Mouse (Mus musculus): Measurements from ENCODE around the gene Nkain4. TPM values are rescaled to one million over a fixed set of nuclear protein-coding genes. Genes with fewer than 3 reads are reported as not detected.

Nkain4 gene
- polyA plus RNA-seq, 1 experiment from 2014 or later = 7.8 TPM

DNA sequence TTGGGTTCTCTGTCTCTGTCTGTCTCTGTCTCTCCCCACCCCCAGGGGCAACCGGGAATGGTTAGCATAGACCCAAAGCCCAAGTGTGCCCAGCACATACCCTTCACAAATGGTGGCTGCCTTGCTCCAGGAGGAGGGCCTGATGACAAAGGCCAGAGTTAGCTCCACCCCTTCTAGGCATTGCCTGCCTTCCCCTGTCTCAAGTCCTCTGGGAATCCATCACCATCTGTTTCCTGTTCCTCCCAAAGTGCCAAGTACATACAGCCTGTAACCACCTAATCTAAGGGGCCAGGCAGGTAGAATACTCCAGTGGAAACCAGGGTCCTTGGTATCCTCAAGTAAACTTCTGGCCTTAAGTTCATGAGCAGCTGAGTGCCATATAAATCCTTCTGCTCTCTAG, 22.1 kb downstream of the Nkain4 start:
- no peak for ATAC-seq (ENCODE audit: insufficient number of reproducible peaks, low FRiP score, low TSS enrichment, low read depth)
- Histone ChIP-seq H3K36me3 (ENCODE audit: control insufficient read depth, insufficient read depth, low read length) (no peaks in the 10 kb centered on the region), H3K9ac (ENCODE audit: low read length) (no peak overlapping the region), H3K4me2 (ENCODE audit: low read depth, severe bottlenecking) (no peak overlapping the region), H3K27ac (replicated peaks; ENCODE audit: low read depth, low read length) (no peak overlapping the region), H3K4me1 (ENCODE audit: control insufficient read depth, insufficient read depth, low read length) (no peaks in the 10 kb centered on the region), H3K27me3 (ENCODE audit: control insufficient read depth, insufficient read depth, low read length) (no peaks in the 10 kb centered on the region), H3K4me3 (ENCODE audit: low read depth, low read length) (no peak overlapping the region), H3K9me3 (ENCODE audit: control insufficient read depth, low read length) (no peaks in the 10 kb centered on the region)
- WGBS = 60% methylated on average over 1 of the region's 1 CpGs
- no peak for DNase-seq (ENCODE audit: low spot score)

DNA sequence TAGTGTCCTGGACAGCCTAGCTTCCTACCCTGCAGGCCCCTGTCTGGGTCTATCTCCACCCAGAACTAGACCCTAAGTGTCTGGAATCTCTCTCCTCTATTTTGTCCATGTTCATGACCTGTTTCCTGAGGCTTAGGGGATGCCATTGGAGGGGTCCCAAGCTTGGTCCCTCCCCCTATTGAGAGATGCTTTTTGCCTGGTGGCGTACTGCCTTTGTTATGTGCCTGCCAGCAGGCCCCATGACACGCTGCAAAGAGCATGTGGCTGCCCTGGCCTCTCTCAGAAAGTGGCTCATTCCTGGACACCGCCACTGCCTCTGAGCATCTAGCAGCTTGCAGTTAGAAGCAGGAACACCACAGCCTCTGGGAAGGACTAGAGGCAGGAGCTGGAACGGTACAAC, 25.8 kb downstream of the Nkain4 start, which contains the start of gene Birc7:
Gene Birc7, plus strand, starts transcription at position 301 of the 400 bp plus-strand sequence.
- no peak for ATAC-seq (ENCODE audit: insufficient number of reproducible peaks, low FRiP score, low TSS enrichment, low read depth)
- Histone ChIP-seq H3K27ac (replicated peaks; ENCODE audit: low read depth, low read length) (no peak within 1 kb of the TSS), H3K9me3 (ENCODE audit: control insufficient read depth, low read length) (no peaks in the 10 kb centered on the region), H3K4me1 (ENCODE audit: control insufficient read depth, insufficient read depth, low read length) (no peaks in the 10 kb centered on the region), H3K36me3 (ENCODE audit: control insufficient read depth, insufficient read depth, low read length) (no peaks in the 10 kb centered on the region), H3K4me2 (ENCODE audit: low read depth, severe bottlenecking) (no peak within 1 kb of the TSS), H3K27me3 (ENCODE audit: control insufficient read depth, insufficient read depth, low read length) (no peaks in the 10 kb centered on the region), H3K4me3 (ENCODE audit: low read depth, low read length) (no peak within 1 kb of the TSS), H3K9ac (ENCODE audit: low read length) (no peak within 1 kb of the TSS)
- DNase-seq (ENCODE audit: low spot score) = no peak
- 66% methylated on average over 4 of the region's 4 CpGs for WGBS

DNA sequence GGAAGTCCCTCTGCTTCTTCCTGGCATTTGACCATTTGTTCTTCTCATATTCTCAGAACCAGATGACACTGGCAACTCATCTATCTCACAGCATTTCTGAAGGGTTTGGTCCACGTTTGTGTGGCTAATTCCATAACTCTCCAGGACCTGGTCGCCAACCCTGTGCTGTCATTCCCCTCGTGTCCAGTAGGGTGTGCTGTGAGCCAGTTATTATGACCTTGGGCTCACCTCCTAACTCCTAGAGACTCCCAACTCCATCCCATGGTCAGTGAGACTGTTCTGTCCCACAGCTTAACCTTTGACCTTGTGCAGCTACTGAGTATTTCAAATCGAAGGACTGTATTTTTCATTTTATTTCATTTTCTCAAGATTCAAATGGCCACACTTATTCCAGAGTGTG, 29.3 kb downstream of the Nkain4 start:
- 6% methylated on average over 4 of the region's 4 CpGs for WGBS
- no peak for ATAC-seq (ENCODE audit: insufficient number of reproducible peaks, low FRiP score, low TSS enrichment, low read depth)
- H3K4me2 ChIP-seq (ENCODE audit: low read depth, severe bottlenecking) = no peak overlapping the region
- no peaks in the 10 kb centered on the region for H3K36me3 ChIP-seq (ENCODE audit: control insufficient read depth, insufficient read depth, low read length)
- no peaks in the 10 kb centered on the region for H3K27me3 ChIP-seq (ENCODE audit: control insufficient read depth, insufficient read depth, low read length)
- no peak overlapping the region for H3K9ac ChIP-seq (ENCODE audit: low read length)
- peak; percentile 80 for DNase-seq (ENCODE audit: low spot score)
- H3K27ac ChIP-seq (replicated peaks; ENCODE audit: low read depth, low read length) = no peak overlapping the region
- no peaks in the 10 kb centered on the region for H3K9me3 ChIP-seq (ENCODE audit: control insufficient read depth, low read length)
- no peaks in the 10 kb centered on the region for H3K4me1 ChIP-seq (ENCODE audit: control insufficient read depth, insufficient read depth, low read length)
- no peak overlapping the region for H3K4me3 ChIP-seq (ENCODE audit: low read depth, low read length)

DNA sequence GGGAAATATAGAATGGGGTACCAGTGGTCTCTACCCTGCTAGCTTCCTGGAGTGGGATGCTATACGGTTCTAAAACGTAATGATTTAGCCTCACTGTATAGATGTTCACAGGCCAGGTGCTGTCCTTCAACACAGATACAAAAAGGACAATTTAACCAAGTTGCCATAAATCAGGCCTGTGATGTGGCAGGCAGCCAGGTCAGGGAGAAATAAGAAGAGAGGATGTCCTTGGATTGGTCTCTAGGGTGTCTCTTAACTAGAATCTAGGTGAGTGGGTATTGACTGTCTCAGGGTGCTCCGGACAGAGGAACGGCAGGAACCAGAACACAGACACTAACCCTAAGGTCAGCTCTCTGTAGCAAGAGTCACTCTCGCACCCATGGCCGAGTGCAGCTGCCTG, 31.8 kb downstream of the Nkain4 start:
- Histone ChIP-seq H3K27me3 (ENCODE audit: control insufficient read depth, insufficient read depth, low read length) (no peaks in the 10 kb centered on the region), H3K9ac (ENCODE audit: low read length) (no peak overlapping the region), H3K27ac (replicated peaks; ENCODE audit: low read depth, low read length) (no peak overlapping the region), H3K4me1 (ENCODE audit: control insufficient read depth, insufficient read depth, low read length) (no peaks in the 10 kb centered on the region), H3K4me3 (ENCODE audit: low read depth, low read length) (no peak overlapping the region), H3K4me2 (ENCODE audit: low read depth, severe bottlenecking) (no peak overlapping the region), H3K36me3 (ENCODE audit: control insufficient read depth, insufficient read depth, low read length) (peaks cover under 1% of the 10 kb centered on the region), H3K9me3 (ENCODE audit: control insufficient read depth, low read length) (no peaks in the 10 kb centered on the region)
- ATAC-seq (ENCODE audit: insufficient number of reproducible peaks, low FRiP score, low TSS enrichment, low read depth) (no peak), DNase-seq (ENCODE audit: low spot score) (no peak)
- WGBS = 87% methylated on average over 6 of the region's 6 CpGs

DNA sequence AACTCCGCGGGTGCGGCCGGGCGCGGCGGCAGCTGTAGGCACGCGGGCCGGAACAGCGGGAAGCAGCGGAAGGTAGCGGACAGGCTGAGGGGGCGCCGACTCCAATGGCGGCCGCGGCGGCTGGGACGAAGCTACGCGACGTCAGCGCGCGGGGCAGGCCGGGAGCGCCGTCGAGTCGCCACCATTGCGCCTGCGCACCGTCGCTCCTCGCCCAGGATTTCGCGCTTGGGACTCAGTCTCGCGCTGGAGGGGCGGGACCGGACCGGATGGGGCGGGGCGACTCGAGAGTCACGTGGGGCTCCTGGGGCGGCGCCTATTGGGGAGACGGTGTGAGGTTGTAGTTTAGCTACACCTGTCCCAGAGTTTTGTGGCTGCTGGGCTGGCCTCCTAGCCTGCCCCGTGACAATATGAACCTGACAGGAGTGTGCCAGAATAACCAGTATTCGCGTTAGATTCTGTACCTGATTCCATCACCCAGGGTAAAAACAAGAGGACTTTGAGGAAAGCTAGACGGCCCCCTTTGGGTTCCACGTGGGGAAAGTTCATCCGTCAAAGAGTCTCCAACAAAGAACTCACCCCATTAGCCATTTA, 33.6 kb downstream of the Nkain4 start, which contains the start of gene Ythdf1:
Gene Ythdf1, minus strand, starts transcription at position 140 of the 591 bp plus-strand sequence.
- no peaks in the 10 kb centered on the region for H3K27me3 ChIP-seq (ENCODE audit: control insufficient read depth, insufficient read depth, low read length)
- H3K4me1 ChIP-seq (ENCODE audit: control insufficient read depth, insufficient read depth, low read length) = no peaks in the 10 kb centered on the region
- WGBS = under 1% methylated on average over 41 of the region's 56 CpGs
- H3K9ac ChIP-seq (ENCODE audit: low read length) = peak within 1 kb of the TSS; percentile 99
- peaks cover 6% of the 10 kb centered on the region for H3K36me3 ChIP-seq (ENCODE audit: control insufficient read depth, insufficient read depth, low read length)
- peak; percentile 97 for ATAC-seq (ENCODE audit: insufficient number of reproducible peaks, low FRiP score, low TSS enrichment, low read depth)
- H3K9me3 ChIP-seq (ENCODE audit: control insufficient read depth, low read length) = no peaks in the 10 kb centered on the region
- peak within 1 kb of the TSS; percentile 100 for H3K4me3 ChIP-seq (ENCODE audit: low read depth, low read length)
- DNase-seq (ENCODE audit: low spot score) = peak; percentile 99
- peak within 1 kb of the TSS; percentile 59 for H3K27ac ChIP-seq (replicated peaks; ENCODE audit: low read depth, low read length)
- peak within 1 kb of the TSS; percentile 68 for H3K4me2 ChIP-seq (ENCODE audit: low read depth, severe bottlenecking)

DNA sequence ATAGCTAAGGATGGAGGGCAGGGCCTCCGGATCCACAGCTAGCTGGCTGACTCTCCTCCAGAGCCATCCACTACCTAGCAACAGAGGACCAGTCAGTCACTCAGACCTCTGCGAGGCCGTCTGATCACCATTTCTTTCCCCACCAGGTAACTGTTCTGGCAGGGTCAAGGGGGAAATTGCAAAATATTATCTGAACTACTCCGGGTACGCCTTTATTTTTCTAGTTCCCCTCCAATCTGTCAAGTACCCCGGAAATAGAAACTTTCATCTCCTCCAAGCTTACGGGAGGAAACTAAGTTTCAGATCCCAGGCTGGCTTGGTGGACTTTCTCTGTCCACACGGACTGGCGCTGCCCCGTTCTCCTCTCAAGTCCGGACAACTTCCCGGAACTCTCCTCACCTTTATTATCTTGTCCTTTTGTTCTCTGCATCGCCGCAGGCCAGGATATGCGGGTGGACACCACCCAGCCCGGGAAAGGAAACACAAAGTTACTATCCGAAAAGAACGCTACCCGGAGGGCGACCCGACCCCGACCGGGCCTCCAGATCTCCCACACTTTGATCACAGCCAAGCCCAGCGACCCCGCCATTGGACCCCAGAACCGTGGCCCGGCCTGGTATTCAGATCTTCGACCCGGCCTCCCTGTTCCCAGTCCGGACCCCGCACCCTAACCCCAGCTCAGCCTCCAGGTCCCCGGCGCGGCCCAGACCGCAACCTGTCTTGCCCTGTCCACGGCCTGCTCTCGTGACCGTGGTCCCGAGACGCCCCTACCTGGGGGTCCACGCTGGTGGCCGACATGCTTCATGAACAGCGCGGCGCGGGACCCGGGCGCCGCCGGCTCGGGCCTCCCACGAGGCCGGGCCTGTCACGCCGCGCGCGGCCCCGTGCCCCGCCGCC, 34.3 kb downstream of the Nkain4 start:
- H3K27me3 ChIP-seq (ENCODE audit: control insufficient read depth, insufficient read depth, low read length) = no peaks in the 10 kb centered on the region
- DNase-seq (ENCODE audit: low spot score) (no peak), ATAC-seq (ENCODE audit: insufficient number of reproducible peaks, low FRiP score, low TSS enrichment, low read depth) (peak; percentile 51)
- peak overlapping the region; percentile 59 for H3K27ac ChIP-seq (replicated peaks; ENCODE audit: low read depth, low read length)
- peak overlapping the region; percentile 100 for H3K4me3 ChIP-seq (ENCODE audit: low read depth, low read length)
- H3K9me3 ChIP-seq (ENCODE audit: control insufficient read depth, low read length) = no peaks in the 10 kb centered on the region
- under 1% methylated on average over 61 of the region's 61 CpGs for WGBS
- peak overlapping the region; percentile 68 for H3K4me2 ChIP-seq (ENCODE audit: low read depth, severe bottlenecking)
- H3K36me3 ChIP-seq (ENCODE audit: control insufficient read depth, insufficient read depth, low read length) = peaks cover 10% of the 10 kb centered on the region
- H3K4me1 ChIP-seq (ENCODE audit: control insufficient read depth, insufficient read depth, low read length) = no peaks in the 10 kb centered on the region
- peak overlapping the region; percentile 99 for H3K9ac ChIP-seq (ENCODE audit: low read length)

DNA sequence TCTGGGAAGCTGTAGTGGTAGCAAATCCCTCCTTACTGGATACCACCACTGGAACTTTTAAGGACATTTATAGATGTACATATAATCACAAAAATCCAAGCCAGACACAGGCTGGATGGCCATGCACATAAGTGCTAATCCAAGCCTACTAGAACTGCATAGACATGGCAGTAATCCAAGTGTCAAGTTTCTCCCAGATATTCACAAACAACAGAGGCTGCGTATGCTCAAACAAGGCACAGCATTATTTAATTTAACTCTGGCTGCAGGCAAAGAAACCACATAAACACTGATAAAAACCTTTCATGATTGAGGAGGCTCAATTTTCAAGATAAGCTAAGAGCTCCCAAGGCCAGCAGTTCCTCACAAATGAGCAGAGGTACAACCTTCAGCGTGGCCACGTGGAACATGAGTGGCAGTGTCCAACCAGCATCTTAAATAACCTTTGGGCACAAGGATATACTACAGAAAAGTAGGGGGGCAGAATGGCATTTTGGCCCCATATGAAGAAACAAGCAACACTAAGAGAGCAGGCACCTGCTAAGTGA, 38.5 kb downstream of the Nkain4 start:
- no peak for DNase-seq (ENCODE audit: low spot score)
- Histone ChIP-seq H3K4me3 (ENCODE audit: low read depth, low read length) (no peak overlapping the region), H3K9ac (ENCODE audit: low read length) (no peak overlapping the region), H3K27ac (replicated peaks; ENCODE audit: low read depth, low read length) (no peak overlapping the region), H3K27me3 (ENCODE audit: control insufficient read depth, insufficient read depth, low read length) (no peaks in the 10 kb centered on the region), H3K36me3 (ENCODE audit: control insufficient read depth, insufficient read depth, low read length) (peaks cover 25% of the 10 kb centered on the region), H3K4me2 (ENCODE audit: low read depth, severe bottlenecking) (no peak overlapping the region), H3K9me3 (ENCODE audit: control insufficient read depth, low read length) (no peaks in the 10 kb centered on the region), H3K4me1 (ENCODE audit: control insufficient read depth, insufficient read depth, low read length) (no peaks in the 10 kb centered on the region)
- WGBS = 90% methylated on average over 3 of the region's 3 CpGs
- no peak for ATAC-seq (ENCODE audit: insufficient number of reproducible peaks, low FRiP score, low TSS enrichment, low read depth)

DNA sequence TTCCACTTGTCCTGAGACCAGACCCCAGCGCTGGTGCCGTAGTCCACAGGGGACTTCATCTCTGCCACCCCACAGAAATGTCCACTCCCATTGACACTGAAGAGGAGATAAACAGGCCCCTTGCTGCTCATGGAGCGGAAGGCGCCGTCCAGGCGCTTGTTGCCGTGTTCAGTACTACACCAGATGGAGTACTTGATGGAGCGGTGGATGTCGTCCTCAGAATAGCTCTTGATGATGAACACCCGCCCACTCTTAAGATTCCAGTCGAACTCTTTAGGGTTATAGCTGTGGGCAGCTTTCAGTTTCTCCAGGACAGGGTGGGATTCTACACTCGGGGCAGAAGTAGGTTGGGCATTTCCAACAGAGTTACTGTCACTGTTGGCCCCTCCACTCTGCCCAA, 43.6 kb downstream of the Nkain4 start:
- H3K36me3 ChIP-seq (ENCODE audit: control insufficient read depth, insufficient read depth, low read length) = peaks cover 31% of the 10 kb centered on the region
- no peak overlapping the region for H3K4me3 ChIP-seq (ENCODE audit: low read depth, low read length)

More for the DNA sequence above, 43.6 kb downstream of the Nkain4 start:
- H3K27me3 ChIP-seq (ENCODE audit: control insufficient read depth, insufficient read depth, low read length) = no peaks in the 10 kb centered on the region
- no peak overlapping the region for H3K9ac ChIP-seq (ENCODE audit: low read length)
- H3K27ac ChIP-seq (replicated peaks; ENCODE audit: low read depth, low read length) = no peak overlapping the region
- WGBS = 95% methylated on average over 12 of the region's 12 CpGs
- H3K4me1 ChIP-seq (ENCODE audit: control insufficient read depth, insufficient read depth, low read length) = no peaks in the 10 kb centered on the region
- ATAC-seq (ENCODE audit: insufficient number of reproducible peaks, low FRiP score, low TSS enrichment, low read depth) (no peak), DNase-seq (ENCODE audit: low spot score) (no peak)
- no peak overlapping the region for H3K4me2 ChIP-seq (ENCODE audit: low read depth, severe bottlenecking)
- no peaks in the 10 kb centered on the region for H3K9me3 ChIP-seq (ENCODE audit: control insufficient read depth, low read length)

Data from limb, embryonic 11.5 days (tissue).